Mouse (Mus musculus): Measurements from ENCODE around the gene Cfap69. TPM values are rescaled to one million over a fixed set of nuclear protein-coding genes. Genes with fewer than 3 reads are reported as not detected.
A peak's percentile ranks its signal among the peaks of the same experiment; 100 is the strongest.
"Not testable (repeated sequence)": the region's sequence is repeated elsewhere in the genome, so short reads cannot be mapped to it uniquely, and the experiment has no call there.

The Cfap69 gene
- total and polyA plus RNA-seq, 2 experiments from 2014 or later = 0.95 to 1.0 TPM

DNA sequence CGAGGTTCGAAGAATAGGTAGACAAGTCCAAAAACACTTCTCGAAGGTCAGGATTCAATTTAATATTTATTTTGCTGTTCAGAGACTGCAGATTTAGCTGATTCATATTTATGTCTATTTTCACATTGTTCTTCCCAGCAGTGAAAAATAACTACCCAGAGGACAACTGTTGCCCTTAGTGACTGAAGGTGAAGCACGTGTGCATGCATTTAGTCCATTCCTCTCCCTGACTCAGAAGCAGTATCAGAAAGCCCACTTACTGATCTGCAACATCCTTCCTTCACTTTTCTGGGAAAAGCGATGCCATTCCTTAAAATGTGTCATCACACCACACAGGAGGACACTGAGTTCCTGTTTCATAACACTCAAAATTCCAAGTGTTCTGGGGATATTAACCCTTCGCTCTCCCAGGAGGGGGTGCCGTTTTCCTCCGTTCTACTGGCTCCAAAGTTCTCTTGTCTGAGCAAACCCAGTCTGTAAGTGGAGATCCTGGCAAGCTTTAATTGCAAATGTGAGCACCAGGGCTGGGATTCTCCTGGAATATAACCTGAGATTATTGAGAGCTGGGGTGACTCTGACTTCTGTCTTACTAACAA is 25.0 kb upstream of the Cfap69 start:
- Histone ChIP-seq H3K36me3 (replicated peaks; ENCODE audit: control insufficient read depth, insufficient read depth, low read length) (no peaks in the 10 kb centered on the region), H3K4me1 (ENCODE audit: control insufficient read depth, insufficient read depth) (no peaks in the 10 kb centered on the region; the same call in 1 of the 2 replicates), H3K27ac (ENCODE audit: low read depth) (no peak overlapping the region), H3K4me3 (ENCODE audit: low read depth, low read length) (no peak overlapping the region), H3K9ac (replicated peaks; ENCODE audit: low read depth, low read length) (no peak overlapping the region), H3K27me3 (ENCODE audit: control insufficient read depth, insufficient read depth, low read length) (peaks cover 3% of the 10 kb centered on the region; the same call in 1 of the 2 replicates), H3K9me3 (replicated peaks; ENCODE audit: control insufficient read depth, low read length) (no peaks in the 10 kb centered on the region), H3K4me2 (ENCODE audit: low read depth, low read length) (no peak overlapping the region)
- ATAC-seq (ENCODE audit: insufficient read depth, low read depth) (no peak), DNase-seq (ENCODE audit: low spot score) (no peak)
- no peak for TF ChIP-seq EP300 (IDR thresholded peaks at IDR 0.05; ENCODE audit: low read depth)
- TF ChIP-seq CTCF (IDR thresholded peaks at IDR 0.05; ENCODE audit: low read depth) = no peak
- WGBS = 73% methylated on average over 8 of the region's 8 CpGs

- no peak overlapping the region for H3K27ac ChIP-seq (ENCODE audit: low read depth)
- H3K4me2 ChIP-seq (ENCODE audit: low read depth, low read length) = no peak overlapping the region
- no peaks in the 10 kb centered on the region for H3K9me3 ChIP-seq (replicated peaks; ENCODE audit: control insufficient read depth, low read length)
- H3K4me1 ChIP-seq (ENCODE audit: control insufficient read depth, insufficient read depth) = no peaks in the 10 kb centered on the region
- TF ChIP-seq EP300 (IDR thresholded peaks at IDR 0.05; ENCODE audit: low read depth) (no peak), CTCF (IDR thresholded peaks at IDR 0.05; ENCODE audit: low read depth) (no peak)
- DNase-seq (ENCODE audit: low spot score) (no peak), ATAC-seq (ENCODE audit: insufficient read depth, low read depth) (no peak)
- no peaks in the 10 kb centered on the region for H3K36me3 ChIP-seq (replicated peaks; ENCODE audit: control insufficient read depth, insufficient read depth, low read length)
- H3K27me3 ChIP-seq (ENCODE audit: control insufficient read depth, insufficient read depth, low read length) = peaks cover 3% of the 10 kb centered on the region; the same call in 1 of the 2 replicates
- 54% methylated on average over 6 of the region's 6 CpGs for WGBS
- H3K9ac ChIP-seq (replicated peaks; ENCODE audit: low read depth, low read length) = no peak overlapping the region
- no peak overlapping the region for H3K4me3 ChIP-seq (ENCODE audit: low read depth, low read length)
Measured at GRCm38 (mm10) chr5:5688228-5688627, 24.2 kb upstream of the Cfap69 start.

DNA sequence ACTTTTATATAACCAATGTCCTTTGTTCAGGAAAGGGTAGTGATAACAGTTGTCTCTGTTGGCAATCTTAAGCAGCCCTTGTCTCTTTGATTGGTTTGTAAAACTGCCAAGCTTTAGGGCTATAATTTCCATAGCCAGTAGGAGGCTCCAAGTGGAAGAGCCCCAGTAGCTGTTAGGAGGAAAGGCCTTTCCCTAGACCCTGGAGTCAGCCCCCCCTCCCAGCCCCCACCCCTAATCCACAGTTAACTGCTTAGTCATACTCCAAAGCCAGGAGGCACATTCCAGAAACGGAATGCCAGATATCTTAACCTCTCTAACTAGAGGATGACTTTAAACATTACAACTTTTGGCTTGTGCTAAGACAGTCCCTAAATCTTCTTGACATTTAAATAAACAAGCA is 22.9 kb upstream of the Cfap69 start:
- H3K4me1 ChIP-seq (ENCODE audit: control insufficient read depth, insufficient read depth) = no peaks in the 10 kb centered on the region
- ATAC-seq (ENCODE audit: insufficient read depth, low read depth) = no peak; the same call in 1 of the 2 replicates
- H3K9ac ChIP-seq (replicated peaks; ENCODE audit: low read depth, low read length) = no peak overlapping the region
- no peak overlapping the region for H3K27ac ChIP-seq (ENCODE audit: low read depth)
- no peak overlapping the region for H3K4me2 ChIP-seq (ENCODE audit: low read depth, low read length)
- no peaks in the 10 kb centered on the region for H3K9me3 ChIP-seq (replicated peaks; ENCODE audit: control insufficient read depth, low read length)
- H3K36me3 ChIP-seq (replicated peaks; ENCODE audit: control insufficient read depth, insufficient read depth, low read length) = no peaks in the 10 kb centered on the region
- 0% methylated on average over 1 of the region's 1 CpGs for WGBS
- H3K27me3 ChIP-seq (ENCODE audit: control insufficient read depth, insufficient read depth, low read length) = peaks cover 3% of the 10 kb centered on the region; the same call in 1 of the 2 replicates
- no peak overlapping the region for H3K4me3 ChIP-seq (ENCODE audit: low read depth, low read length)
- DNase-seq (ENCODE audit: low spot score) = peak; percentile 32
- TF ChIP-seq CTCF (IDR thresholded peaks at IDR 0.05; ENCODE audit: low read depth) = no peak
- TF ChIP-seq EP300 (IDR thresholded peaks at IDR 0.05; ENCODE audit: low read depth) = no peak

GRCm38 (mm10) chr5:5684946-5685345 is 20.9 kb upstream of the Cfap69 start:
- not testable (repeated sequence) for H3K4me2 ChIP-seq (ENCODE audit: low read depth, low read length); H3K4me3 ChIP-seq (ENCODE audit: low read depth, low read length); H3K27me3 ChIP-seq (ENCODE audit: control insufficient read depth, insufficient read depth, low read length); H3K4me1 ChIP-seq (ENCODE audit: control insufficient read depth, insufficient read depth); H3K9me3 ChIP-seq (replicated peaks; ENCODE audit: control insufficient read depth, low read length); ATAC-seq (ENCODE audit: insufficient read depth, low read depth); H3K36me3 ChIP-seq (replicated peaks; ENCODE audit: control insufficient read depth, insufficient read depth, low read length); DNase-seq (ENCODE audit: low spot score); H3K9ac ChIP-seq (replicated peaks; ENCODE audit: low read depth, low read length); H3K27ac ChIP-seq (ENCODE audit: low read depth)
- 50% methylated on average over 2 of the region's 2 CpGs for WGBS

DNA sequence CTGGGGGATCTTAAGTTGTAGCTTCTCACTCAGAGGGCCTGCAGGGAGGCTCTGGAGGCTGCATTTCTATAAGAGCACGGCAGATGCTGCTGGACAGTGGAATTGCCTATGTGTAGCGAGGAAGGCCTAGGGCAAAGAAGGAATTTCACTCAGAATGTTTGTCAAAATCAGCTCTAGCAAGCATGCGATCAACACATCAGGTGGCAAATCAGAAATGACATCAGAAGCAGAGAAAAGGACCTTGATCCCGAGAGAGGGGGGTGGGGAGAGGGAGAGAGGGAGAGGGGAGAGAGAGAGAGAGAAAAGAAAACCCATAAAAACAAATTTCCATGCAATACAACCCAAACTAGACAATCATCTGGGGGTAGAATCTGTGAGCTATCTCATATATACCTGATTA is 19.3 kb upstream of the Cfap69 start:
- DNase-seq (ENCODE audit: low spot score) (no peak), ATAC-seq (ENCODE audit: insufficient read depth, low read depth) (no peak)
- Histone ChIP-seq H3K9ac (replicated peaks; ENCODE audit: low read depth, low read length) (no peak overlapping the region), H3K36me3 (replicated peaks; ENCODE audit: control insufficient read depth, insufficient read depth, low read length) (no peaks in the 10 kb centered on the region), H3K27ac (ENCODE audit: low read depth) (no peak overlapping the region), H3K4me1 (ENCODE audit: control insufficient read depth, insufficient read depth) (no peaks in the 10 kb centered on the region), H3K4me3 (ENCODE audit: low read depth, low read length) (no peak overlapping the region), H3K4me2 (ENCODE audit: low read depth, low read length) (no peak overlapping the region), H3K27me3 (ENCODE audit: control insufficient read depth, insufficient read depth, low read length) (no peaks in the 10 kb centered on the region), H3K9me3 (replicated peaks; ENCODE audit: control insufficient read depth, low read length) (no peaks in the 10 kb centered on the region)
- TF ChIP-seq CTCF (IDR thresholded peaks at IDR 0.05; ENCODE audit: low read depth) (no peak), EP300 (IDR thresholded peaks at IDR 0.05; ENCODE audit: low read depth) (no peak)
- 70% methylated on average over 4 of the region's 4 CpGs for WGBS

DNA sequence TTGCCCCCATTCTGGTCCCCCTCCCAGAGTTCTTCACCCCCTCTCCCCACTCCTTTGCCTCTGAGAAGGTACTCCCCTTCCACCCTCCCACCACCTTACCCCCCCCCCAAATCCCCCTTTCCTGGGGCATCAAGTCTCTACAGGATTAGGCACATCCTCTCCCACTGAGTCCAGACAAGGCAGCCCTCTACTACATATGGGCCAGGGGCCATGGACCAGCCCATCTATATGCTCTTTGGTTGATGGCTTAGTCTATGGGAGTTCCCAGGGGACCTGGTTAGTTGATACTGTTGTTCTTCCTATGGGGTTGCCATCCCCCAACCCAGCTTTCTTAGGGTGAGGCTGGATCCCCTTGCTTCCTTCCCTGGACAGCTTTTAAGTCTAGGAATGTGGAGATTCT is 15.4 kb upstream of the Cfap69 start:
- no peak overlapping the region for H3K4me3 ChIP-seq (ENCODE audit: low read depth, low read length)
- no peaks in the 10 kb centered on the region for H3K4me1 ChIP-seq (ENCODE audit: control insufficient read depth, insufficient read depth)
- DNase-seq (ENCODE audit: low spot score) = no peak
- H3K9me3 ChIP-seq (replicated peaks; ENCODE audit: control insufficient read depth, low read length) = no peaks in the 10 kb centered on the region
- H3K27me3 ChIP-seq (ENCODE audit: control insufficient read depth, insufficient read depth, low read length) = no peaks in the 10 kb centered on the region
- no peak overlapping the region for H3K4me2 ChIP-seq (ENCODE audit: low read depth, low read length)
- no peak for ATAC-seq (ENCODE audit: insufficient read depth, low read depth)
- no peaks in the 10 kb centered on the region for H3K36me3 ChIP-seq (replicated peaks; ENCODE audit: control insufficient read depth, insufficient read depth, low read length)
- no peak overlapping the region for H3K9ac ChIP-seq (replicated peaks; ENCODE audit: low read depth, low read length)
- no peak overlapping the region for H3K27ac ChIP-seq (ENCODE audit: low read depth)
- TF ChIP-seq EP300 (IDR thresholded peaks at IDR 0.05; ENCODE audit: low read depth) (no peak), CTCF (IDR thresholded peaks at IDR 0.05; ENCODE audit: low read depth) (no peak)
